Mouse (Mus musculus) ovary, postnatal 36 days (tissue): ENCODE data around the gene Ubash3a.

Experiments
- DNase-seq: peaks from one replicate; pipeline ENCODE4 v3.0.0; 2022; ENCODE audit warnings: low spot score, mixed read lengths

The Ubash3a gene

GRCm38 (mm10) chr17:31207771-31208334 lies at the start of gene Ubash3a:
Gene Ubash3a, plus strand, starts transcription at chr17:31207873.
- DNase-seq, result peak; percentile 47

DNA sequence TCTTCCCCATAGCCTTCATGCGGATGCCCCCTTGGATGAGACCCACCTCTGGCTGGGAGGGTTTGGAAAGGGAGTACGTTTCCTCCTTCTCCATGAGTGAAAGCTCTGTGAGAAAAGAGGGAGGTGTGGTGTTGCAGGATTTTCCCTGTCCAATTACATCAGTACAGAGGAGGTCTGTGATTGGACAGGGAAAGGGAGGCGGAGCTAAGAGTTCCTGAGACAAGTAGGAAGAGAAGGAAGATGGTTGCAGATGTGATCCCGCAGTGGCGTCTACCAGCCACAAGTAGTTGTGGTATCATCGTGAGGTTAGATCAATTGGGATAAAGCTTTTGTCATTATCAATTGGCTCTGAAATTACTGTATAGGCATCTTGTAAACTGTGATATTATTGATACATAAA lies 49.8 kb upstream of the Ubash3a start:
- DNase-seq, result no peak

DNA sequence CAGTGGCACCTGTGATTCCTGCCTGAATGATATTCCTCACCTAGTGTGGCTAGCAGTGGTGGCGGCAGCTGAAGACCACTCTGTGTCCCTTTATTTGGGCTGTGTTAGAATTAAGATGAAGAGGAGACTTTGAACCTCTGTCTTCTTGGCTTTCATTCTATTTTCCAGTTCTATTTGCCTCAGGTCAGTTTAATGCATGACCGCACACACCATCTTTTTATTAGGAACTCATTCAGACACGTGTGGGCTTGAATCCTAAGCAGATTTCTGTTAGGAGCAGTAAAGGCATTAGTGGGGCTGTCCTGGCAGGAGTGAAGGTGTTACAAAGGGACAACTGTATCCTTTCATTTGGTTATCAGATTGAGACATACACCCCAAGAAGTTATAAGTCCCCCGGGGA lies 47.4 kb upstream of the Ubash3a start:
- DNase-seq, result no peak

DNA sequence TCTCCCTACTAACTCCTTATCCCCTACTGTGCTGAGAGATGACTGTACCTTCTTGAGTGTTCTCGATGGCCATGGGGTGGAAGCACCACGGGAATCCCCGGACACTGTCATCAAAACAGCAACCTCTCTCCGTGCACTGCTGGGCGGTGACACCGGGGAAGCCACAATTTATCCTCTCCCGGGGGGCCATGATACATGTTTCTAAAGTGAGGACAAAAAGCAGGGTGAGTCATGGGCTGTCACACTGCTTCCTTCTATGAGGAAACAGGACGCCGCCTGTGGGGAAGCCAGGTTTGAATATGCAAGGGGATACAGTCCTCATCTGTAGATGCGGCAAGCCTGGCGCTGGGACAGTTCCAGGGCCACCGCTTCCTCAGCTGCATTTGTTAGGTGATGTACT lies 45.1 kb upstream of the Ubash3a start:
- DNase-seq, result no peak

GRCm38 (mm10) chr17:31163821-31164220 lies 43.9 kb upstream of the Ubash3a start:
- no peak for DNase-seq

GRCm38 (mm10) chr17:31165127-31165526 lies 42.5 kb upstream of the Ubash3a start, which contains the start of gene Tff1:
Gene Tff1, minus strand, starts transcription at chr17:31165277.
- no peak for DNase-seq

- DNase-seq, result no peak
These were observed 37.9 kb upstream of the Ubash3a start for GRCm38 (mm10) chr17:31169796-31170195.

DNA sequence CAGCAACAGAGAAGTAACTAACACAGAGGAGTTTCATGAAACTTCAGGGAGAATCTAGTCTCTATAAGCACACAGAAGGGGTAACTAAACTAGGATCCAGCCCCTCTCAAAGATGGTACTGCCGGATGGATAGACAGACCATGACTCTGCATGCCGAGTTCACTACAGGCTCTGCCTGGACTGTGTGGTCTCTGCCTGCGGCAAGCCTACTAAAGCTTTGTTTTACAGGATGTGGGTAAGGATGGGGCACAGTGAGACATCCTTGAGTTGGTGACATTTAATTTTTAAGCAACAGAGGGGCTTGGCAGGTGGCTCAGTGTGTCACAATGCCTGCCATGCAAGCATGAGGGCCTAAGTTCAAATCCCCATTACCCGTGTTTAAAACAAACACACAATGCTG lies 31.4 kb upstream of the Ubash3a start:
- no peak for DNase-seq

- no peak for DNase-seq
These were observed 26.2 kb upstream of the Ubash3a start for GRCm38 (mm10) chr17:31181490-31181889.

DNA sequence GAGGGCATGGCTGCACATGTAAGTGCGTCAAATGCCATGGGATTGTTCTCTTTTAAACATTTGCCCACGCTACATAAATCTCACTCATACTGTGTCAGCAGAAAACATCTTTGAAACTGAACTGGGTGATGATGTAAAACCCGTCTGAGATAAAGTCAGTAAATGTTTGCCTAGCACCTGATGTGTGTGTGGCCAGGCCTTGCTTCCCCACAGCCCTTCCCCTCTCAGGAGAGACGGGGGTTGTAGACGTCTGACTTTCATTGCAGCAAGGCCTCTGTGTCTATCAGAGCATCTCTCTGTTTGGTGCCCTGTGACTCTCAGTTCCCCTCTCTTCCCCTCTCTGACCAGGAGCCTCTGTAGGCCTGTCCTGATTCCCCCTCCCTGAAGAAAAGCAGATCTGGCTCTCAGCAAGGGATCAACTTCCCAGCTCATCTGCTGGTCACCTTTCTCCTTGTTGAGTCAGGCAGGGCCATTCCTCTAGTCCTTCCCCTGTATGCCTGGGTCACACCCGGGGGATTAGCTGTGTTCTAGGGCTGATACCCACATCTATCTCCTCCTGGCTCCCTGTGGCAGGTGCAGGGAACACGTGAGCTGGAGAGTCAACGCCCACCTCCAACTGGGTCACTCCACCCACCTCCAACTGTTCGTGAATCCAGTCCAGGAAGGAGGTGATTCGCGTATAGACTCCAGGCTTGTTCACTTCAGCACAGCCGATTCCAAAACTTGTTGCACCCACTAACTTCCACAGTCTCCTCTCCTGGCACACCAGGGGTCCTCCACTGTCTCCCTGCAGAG lies 24.3 kb upstream of the Ubash3a start:
- no peak for DNase-seq

DNA sequence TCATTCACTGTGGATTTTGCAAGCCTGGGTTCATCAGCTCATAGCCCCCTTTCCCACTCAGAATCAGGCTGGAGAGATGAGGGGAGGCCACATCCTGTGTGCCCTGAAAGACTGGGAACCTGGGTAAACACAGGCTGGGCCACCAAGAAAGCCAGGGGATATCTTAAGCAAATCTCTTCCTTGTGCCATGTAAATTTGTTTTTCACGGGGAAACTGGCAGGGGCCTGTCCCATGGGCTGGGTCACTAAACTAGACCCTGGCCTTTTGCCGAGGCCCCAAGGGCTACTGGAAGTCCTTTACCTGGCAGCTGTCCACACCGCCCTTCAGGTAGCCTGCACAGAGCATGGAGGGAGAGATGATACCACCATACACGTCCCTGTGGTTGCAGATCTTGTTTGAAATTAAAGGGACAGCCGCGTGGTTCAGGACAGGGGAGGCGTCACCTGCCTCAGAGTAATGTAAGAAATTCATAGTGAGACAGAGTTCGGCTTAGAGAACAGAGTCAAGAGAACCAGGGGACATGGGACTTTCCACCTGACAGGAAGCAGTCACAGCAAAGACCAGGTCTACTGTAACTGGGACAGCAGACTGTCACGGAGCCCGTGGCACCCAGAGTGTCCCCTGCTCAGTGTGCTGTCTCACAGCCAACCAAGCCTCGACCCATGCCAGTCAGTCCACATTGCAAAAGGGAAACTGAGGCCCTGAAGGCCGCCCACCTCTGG lies 23.2 kb upstream of the Ubash3a start:
- no peak for DNase-seq

GRCm38 (mm10) chr17:31187370-31187769 lies 20.3 kb upstream of the Ubash3a start:
- peak; percentile 59 for DNase-seq

GRCm38 (mm10) chr17:31191825-31192224 lies 15.8 kb upstream of the Ubash3a start:
- no peak for DNase-seq

DNA sequence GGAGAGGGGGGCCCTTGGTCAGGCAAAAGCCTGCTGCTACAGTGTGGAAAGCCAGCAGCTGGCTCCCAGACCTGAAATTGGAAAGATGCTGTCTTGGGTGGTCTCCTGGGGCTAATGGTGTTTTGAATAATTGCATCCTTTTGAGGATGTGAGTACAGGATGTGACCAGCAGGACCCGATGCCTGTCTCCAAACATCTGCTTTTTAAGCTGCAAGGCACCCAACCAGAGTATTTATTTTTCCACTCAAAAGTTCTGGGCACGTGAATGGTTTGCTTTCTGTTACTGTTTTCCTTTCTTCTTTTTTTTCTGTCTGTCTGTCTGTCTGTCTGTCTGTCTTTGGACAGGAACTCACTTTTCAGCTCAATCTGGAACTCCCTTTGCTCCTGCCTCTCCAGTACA lies 15.0 kb upstream of the Ubash3a start:
- no peak for DNase-seq

DNA sequence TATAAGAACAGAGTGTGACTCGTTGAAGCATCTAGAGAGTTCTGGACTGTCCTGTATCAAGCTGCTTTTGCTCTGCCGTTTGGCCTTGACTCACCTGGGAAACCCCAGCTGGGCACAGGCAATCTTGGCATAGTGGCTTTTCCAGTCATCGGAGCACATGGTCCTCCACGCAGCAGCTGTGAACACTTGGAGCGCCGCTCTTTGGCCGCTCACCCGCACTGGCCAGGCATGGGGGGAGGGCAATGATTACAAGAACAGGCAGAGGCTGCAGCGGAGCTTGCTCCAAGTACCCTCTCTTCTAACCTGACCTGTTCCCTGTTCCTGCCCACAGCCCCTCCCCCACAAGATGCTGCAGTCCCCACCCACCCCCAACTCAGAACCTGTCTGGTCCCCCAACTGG lies 14.3 kb upstream of the Ubash3a start:
- DNase-seq, result no peak

GRCm38 (mm10) chr17:31195207-31195606 lies 12.5 kb upstream of the Ubash3a start:
- no peak for DNase-seq

GRCm38 (mm10) chr17:31196283-31196682 lies 11.4 kb upstream of the Ubash3a start:
- DNase-seq, result no peak

DNA sequence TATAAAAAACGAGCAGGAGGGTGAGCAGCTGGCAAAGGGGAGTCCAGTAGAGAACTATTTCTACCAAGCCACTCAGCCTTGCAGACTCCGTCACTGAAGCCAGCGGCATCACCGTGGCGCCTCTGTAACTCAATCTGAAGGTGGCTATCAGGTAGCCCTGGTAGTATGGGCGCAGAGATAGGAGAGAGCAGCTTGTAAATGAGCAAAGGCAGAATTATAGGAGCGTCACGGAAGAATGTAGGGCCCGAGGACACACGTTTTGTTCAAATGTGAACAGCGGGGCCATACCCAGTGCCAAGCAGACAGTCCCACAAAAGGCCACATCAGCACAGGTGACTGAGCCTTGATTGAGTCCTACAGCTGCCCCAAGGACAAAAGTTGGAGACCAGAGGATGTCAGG lies 8.8 kb upstream of the Ubash3a start, which contains the start of gene Tmprss3:
Gene Tmprss3 (minus strand): TSS at position 101 of the 400 bp plus-strand sequence.
- no peak for DNase-seq

GRCm38 (mm10) chr17:31208654-31209053 lies 981 bp downstream of the Ubash3a start:
- no peak for DNase-seq

DNA sequence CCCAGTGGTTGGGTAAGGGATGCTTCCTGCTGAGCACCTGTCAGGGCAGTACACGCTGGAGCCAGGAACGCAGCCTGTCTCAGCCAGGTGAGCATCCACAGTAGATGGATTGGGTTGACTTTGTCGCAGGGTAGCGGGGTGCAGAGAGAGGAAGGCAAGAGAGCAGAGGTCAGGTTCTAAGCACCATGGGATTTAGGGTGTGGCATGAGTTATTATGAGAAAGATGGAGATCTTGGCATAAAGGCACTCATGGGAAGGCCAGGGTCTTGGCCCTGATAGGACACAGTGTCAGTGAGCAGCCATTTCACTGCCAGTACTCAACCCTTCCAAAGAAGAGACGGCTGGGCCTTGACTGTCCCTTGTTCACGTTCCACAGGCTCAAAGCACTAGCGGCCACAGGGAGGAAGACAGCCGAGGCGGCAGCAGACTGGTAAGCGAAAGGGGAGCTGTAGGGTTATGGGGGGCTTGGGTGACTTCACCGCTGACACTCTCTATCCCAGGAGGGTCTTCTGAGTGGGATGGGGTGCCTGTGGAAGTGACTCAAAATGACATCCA lies 1.8 kb downstream of the Ubash3a start:
- DNase-seq, result no peak

- DNase-seq, result no peak
These were observed 2.6 kb downstream of the Ubash3a start for GRCm38 (mm10) chr17:31210299-31210698.

GRCm38 (mm10) chr17:31211881-31212280 lies 4.2 kb downstream of the Ubash3a start:
- DNase-seq, result no peak
